Mouse (Mus musculus) heart, embryonic 13.5 days (tissue): Measurements from ENCODE around the gene H2-Ke6. TPM values are rescaled to one million over a fixed set of nuclear protein-coding genes. Genes with fewer than 3 reads are reported as not detected.
A peak's percentile ranks its signal among the peaks of the same experiment; 100 is the strongest.
"Not testable (repeated sequence)": the region's sequence is repeated elsewhere in the genome, so short reads cannot be mapped to it uniquely, and the experiment has no call there.

Source experiments
- ATAC-seq: fragments of 200-750 bp; cut with Nextera tagmentation; 2 replicates; pipeline ENCODE4 v1.8.0; 2017; ENCODE audit warnings: moderate TSS enrichment; ENCODE audit not compliant: insufficient number of reproducible peaks, low FRiP score, low TSS enrichment; ENCODE audit errors: extremely low read depth
- H3K27ac ChIP-seq: fragments of 300-500 bp; sonication (generic); replicated peaks from 2 replicates; pipeline ENCODE4 v1.5.1; 2015; ENCODE audit warnings: moderate library complexity, mild to moderate bottlenecking, inconsistent platforms
- H3K27me3 ChIP-seq: fragments of 300-500 bp; sonication (generic); replicated peaks from 2 replicates; pipeline ENCODE4 v1.6.1; 2015; ENCODE audit warnings: mild to moderate bottlenecking, inconsistent platforms
- H3K36me3 ChIP-seq: fragments of 300-500 bp; sonication (generic); 2 replicates; pipeline ENCODE4 v1.6.1; 2015; ENCODE audit warnings: mild to moderate bottlenecking, inconsistent platforms
- H3K4me1 ChIP-seq: fragments of 300-500 bp; sonication (generic); 2 replicates; pipeline ENCODE4 v1.6.1; 2015; ENCODE audit warnings: inconsistent platforms
- H3K4me2 ChIP-seq: fragments of 300-500 bp; sonication (generic); 2 replicates; pipeline ENCODE4 v1.6.1; 2015; ENCODE audit warnings: inconsistent platforms, mild to moderate bottlenecking, moderate library complexity
- H3K4me3 ChIP-seq: fragments of 300-500 bp; sonication (generic); 2 replicates; pipeline ENCODE4 v1.5.1; 2015; ENCODE audit warnings: moderate library complexity, mild to moderate bottlenecking, inconsistent platforms
- H3K9ac ChIP-seq: fragments of 300-500 bp; sonication (generic); 2 replicates; pipeline ENCODE4 v1.6.1; 2015; ENCODE audit warnings: inconsistent platforms, mild to moderate bottlenecking, moderate library complexity
- H3K9me3 ChIP-seq: fragments of 300-500 bp; sonication (generic); 2 replicates; pipeline ENCODE4 v1.6.1; 2016; ENCODE audit warnings: inconsistent platforms
- WGBS: fragments of 180-500 bp; shearing (Covaris S2); methylation state at CpG from one replicate; pipeline ENCODE4 v1.1.7; 2015; ENCODE audit warnings: mixed read lengths; 5-methylcytosine and 5-hydroxymethylcytosine counted together
- polyA plus RNA-seq: library from polyadenylated mRNA; unstranded; fragments of >200 nt; fragmentation: Nextera tagmentation; extraction: Ambion mirVana; gene quantifications from 2 replicates; pipeline ENCODE4 v1.2.1, GENCODE M21; 2015

H2-Ke6 gene
- polyA plus RNA-seq, 1 experiment from 2014 or later = 37.7 TPM

GRCm38 (mm10) chr17:34013436-34013835 is 14.4 kb downstream of the H2-Ke6 start:
- ATAC-seq = no peak
- 88% methylated on average over 8 of the region's 8 CpGs for WGBS

GRCm38 (mm10) chr17:34010156-34010555 is 17.7 kb downstream of the H2-Ke6 start:
- no peak for ATAC-seq
- Histone ChIP-seq H3K27me3 (peaks cover 27% of the 10 kb centered on the region), H3K4me3 (no peak overlapping the region), H3K27ac (no peak overlapping the region), H3K9me3 (0 out of 2 replicates have a peak, but pooled peaks cover 3% of the 10 kb centered on the region), H3K4me2 (no peak overlapping the region), H3K36me3 (no peaks in the 10 kb centered on the region), H3K9ac (no peak overlapping the region), H3K4me1 (no peaks in the 10 kb centered on the region)
- WGBS = 71% methylated on average over 5 of the region's 5 CpGs

More at GRCm38 (mm10) chr17:34013436-34013835, 14.4 kb downstream of the H2-Ke6 start:
- peaks cover 11% of the 10 kb centered on the region; the same call in 1 of the 2 replicates for H3K27me3 ChIP-seq
- H3K9ac ChIP-seq = no peak overlapping the region
- H3K4me1 ChIP-seq = no peaks in the 10 kb centered on the region
- no peak overlapping the region for H3K4me2 ChIP-seq
- peaks cover 5% of the 10 kb centered on the region; the same call in 1 of the 2 replicates for H3K9me3 ChIP-seq
- H3K4me3 ChIP-seq = no peak overlapping the region
- no peak overlapping the region for H3K27ac ChIP-seq
- no peaks in the 10 kb centered on the region for H3K36me3 ChIP-seq

- ATAC-seq = no peak
- H3K9me3 ChIP-seq = 0 out of 2 replicates have a peak, but pooled peaks cover 3% of the 10 kb centered on the region
- no peak overlapping the region for H3K9ac ChIP-seq
- H3K4me1 ChIP-seq = no peaks in the 10 kb centered on the region
- H3K4me3 ChIP-seq = no peak overlapping the region
- WGBS = 33% methylated on average over 2 of the region's 2 CpGs
- H3K4me2 ChIP-seq = no peak overlapping the region
- H3K27me3 ChIP-seq = peaks cover 39% of the 10 kb centered on the region
- no peak overlapping the region for H3K27ac ChIP-seq
- H3K36me3 ChIP-seq = no peaks in the 10 kb centered on the region
Measured at GRCm38 (mm10) chr17:34006570-34006969, 21.3 kb downstream of the H2-Ke6 start.

GRCm38 (mm10) chr17:34003426-34003825 is 24.4 kb downstream of the H2-Ke6 start:
- H3K4me3 ChIP-seq = no peak overlapping the region
- H3K4me1 ChIP-seq = peaks cover 10% of the 10 kb centered on the region
- H3K9me3 ChIP-seq = 0 out of 2 replicates have a peak, but pooled peaks cover 3% of the 10 kb centered on the region
- peaks cover 59% of the 10 kb centered on the region for H3K27me3 ChIP-seq
- no peak overlapping the region for H3K9ac ChIP-seq
- 2% methylated on average over 5 of the region's 5 CpGs for WGBS
- no peak overlapping the region for H3K27ac ChIP-seq
- no peaks in the 10 kb centered on the region for H3K36me3 ChIP-seq
- no peak overlapping the region for H3K4me2 ChIP-seq
- ATAC-seq = no peak

- H3K4me2 ChIP-seq = peak overlapping the region; percentile 99
- H3K9ac ChIP-seq, H3K9me3 ChIP-seq, ATAC-seq, H3K36me3 ChIP-seq, H3K27ac ChIP-seq: not testable (repeated sequence)
- peaks cover 74% of the 10 kb centered on the region for H3K27me3 ChIP-seq
- H3K4me3 ChIP-seq = 0 out of 2 replicates have a peak overlapping the region, but pooled peaks have one; percentile 71
- peaks cover 10% of the 10 kb centered on the region for H3K4me1 ChIP-seq
- WGBS = 51% methylated on average over 2 of the region's 2 CpGs
Measured at GRCm38 (mm10) chr17:34000796-34001195, 27.1 kb downstream of the H2-Ke6 start.

- Histone ChIP-seq H3K9ac (peak within 1 kb of the TSS; percentile 78), H3K9me3 (no peaks in the 10 kb centered on the region), H3K4me1 (peaks cover 10% of the 10 kb centered on the region), H3K4me3 (peak within 1 kb of the TSS; percentile 71), H3K27ac (no peak within 1 kb of the TSS), H3K36me3 (no peaks in the 10 kb centered on the region), H3K4me2 (peak within 1 kb of the TSS; percentile 99), H3K27me3 (peaks cover 68% of the 10 kb centered on the region)
- peak; percentile 58 for ATAC-seq
- WGBS = under 1% methylated on average over 30 of the region's 30 CpGs
Measured at GRCm38 (mm10) chr17:34000150-34000537, 27.7 kb downstream of the H2-Ke6 start, which contains the start of gene H2-K1. Gene H2-K1 (minus strand): TSS chr17:34000347.

- H3K36me3 ChIP-seq = no peaks in the 10 kb centered on the region
- H3K27me3 ChIP-seq = peaks cover 68% of the 10 kb centered on the region
- H3K4me2 ChIP-seq = peak overlapping the region; percentile 99
- H3K27ac ChIP-seq = no peak overlapping the region
- 2% methylated on average over 87 of the region's 87 CpGs for WGBS
- no peaks in the 10 kb centered on the region for H3K9me3 ChIP-seq
- peak overlapping the region; percentile 78 for H3K9ac ChIP-seq
- peak overlapping the region; percentile 71 for H3K4me3 ChIP-seq
- peaks cover 10% of the 10 kb centered on the region for H3K4me1 ChIP-seq
- no peak for ATAC-seq
Measured at GRCm38 (mm10) chr17:33999341-34000149, 28.3 kb downstream of the H2-Ke6 start.

GRCm38 (mm10) chr17:33998697-33999096 is 29.2 kb downstream of the H2-Ke6 start:
- ATAC-seq, H3K36me3 ChIP-seq, H3K9me3 ChIP-seq, H3K9ac ChIP-seq, H3K27ac ChIP-seq, H3K4me3 ChIP-seq, H3K4me2 ChIP-seq: not testable (repeated sequence)
- WGBS = 38% methylated on average over 5 of the region's 5 CpGs
- peaks cover 67% of the 10 kb centered on the region for H3K27me3 ChIP-seq
- peaks cover 10% of the 10 kb centered on the region for H3K4me1 ChIP-seq

GRCm38 (mm10) chr17:33997025-33997424 is 30.8 kb downstream of the H2-Ke6 start:
- H3K27ac ChIP-seq, H3K4me2 ChIP-seq, H3K36me3 ChIP-seq, H3K9ac ChIP-seq, ATAC-seq, H3K4me3 ChIP-seq, H3K9me3 ChIP-seq: not testable (repeated sequence)
- H3K4me1 ChIP-seq = peaks cover 10% of the 10 kb centered on the region
- 78% methylated on average over 2 of the region's 2 CpGs for WGBS
- peaks cover 68% of the 10 kb centered on the region for H3K27me3 ChIP-seq

GRCm38 (mm10) chr17:33995651-33996050 is 32.2 kb downstream of the H2-Ke6 start:
- Histone ChIP-seq H3K4me3 (no peak overlapping the region), H3K4me1 (peaks cover 10% of the 10 kb centered on the region), H3K9ac (no peak overlapping the region), H3K27me3 (peaks cover 54% of the 10 kb centered on the region), H3K36me3 (no peaks in the 10 kb centered on the region), H3K4me2 (no peak overlapping the region), H3K27ac (no peak overlapping the region), H3K9me3 (no peaks in the 10 kb centered on the region)
- no peak for ATAC-seq
- 37% methylated on average over 3 of the region's 3 CpGs for WGBS

- Histone ChIP-seq H3K4me3 (no peak overlapping the region), H3K9me3 (no peaks in the 10 kb centered on the region), H3K9ac (no peak overlapping the region), H3K4me1 (peaks cover 4% of the 10 kb centered on the region), H3K36me3 (no peaks in the 10 kb centered on the region), H3K4me2 (no peak overlapping the region), H3K27ac (no peak overlapping the region), H3K27me3 (peaks cover 51% of the 10 kb centered on the region)
- 78% methylated on average over 8 of the region's 8 CpGs for WGBS
- ATAC-seq = no peak
Measured at GRCm38 (mm10) chr17:33994959-33995358, 32.9 kb downstream of the H2-Ke6 start.
